Mouse (Mus musculus): ENCODE measurements around the gene Doc2g. TPM values are rescaled to one million over a fixed set of nuclear protein-coding genes. Genes with fewer than 3 reads are reported as not detected.
A peak's percentile ranks its signal among the peaks of the same experiment; 100 is the strongest.

The Doc2g gene
- total RNA-seq, 2 experiments from 2014 or later: 106 to 120 TPM

DNA sequence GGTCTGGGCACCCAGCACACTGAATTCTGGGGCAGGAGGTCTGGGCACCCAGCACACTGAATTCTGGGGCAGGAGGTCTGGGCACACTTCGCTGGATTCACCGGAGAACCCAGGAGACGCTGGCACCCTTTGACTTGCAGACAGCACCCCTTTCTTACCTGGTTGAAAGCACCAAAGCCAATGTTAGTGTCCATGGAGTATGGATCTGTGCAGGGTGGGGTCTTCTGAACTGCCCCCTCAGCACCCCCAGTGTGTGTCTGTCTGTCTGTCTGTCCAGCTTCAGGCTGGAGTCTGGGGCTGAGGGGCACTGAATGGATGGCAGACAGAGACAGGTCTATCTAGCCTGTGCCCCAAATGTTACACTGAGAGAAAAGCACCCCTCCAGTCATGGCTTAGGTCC is 11.6 kb upstream of the Doc2g start:
- no peak for DNase-seq

DNA sequence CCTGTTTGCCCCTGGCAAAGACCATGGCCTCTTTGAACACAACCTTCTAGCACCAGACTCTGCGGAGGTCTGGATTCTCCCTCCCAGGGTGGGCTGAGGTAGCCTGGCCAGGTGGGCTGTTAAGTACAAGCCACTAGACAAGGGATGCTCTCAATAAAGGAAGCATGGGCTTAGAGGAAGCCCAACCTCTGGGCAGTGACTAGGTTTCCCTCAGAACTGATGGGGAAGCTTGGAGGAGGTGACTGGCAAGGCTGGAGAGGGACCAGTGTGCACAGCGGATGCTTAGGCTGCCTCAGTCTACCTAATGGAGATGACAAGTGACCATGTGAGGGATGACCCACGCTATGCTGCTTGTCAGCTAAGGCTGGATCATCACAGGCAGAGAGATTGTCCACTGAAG is 11.1 kb upstream of the Doc2g start:
- no peak for DNase-seq

DNA sequence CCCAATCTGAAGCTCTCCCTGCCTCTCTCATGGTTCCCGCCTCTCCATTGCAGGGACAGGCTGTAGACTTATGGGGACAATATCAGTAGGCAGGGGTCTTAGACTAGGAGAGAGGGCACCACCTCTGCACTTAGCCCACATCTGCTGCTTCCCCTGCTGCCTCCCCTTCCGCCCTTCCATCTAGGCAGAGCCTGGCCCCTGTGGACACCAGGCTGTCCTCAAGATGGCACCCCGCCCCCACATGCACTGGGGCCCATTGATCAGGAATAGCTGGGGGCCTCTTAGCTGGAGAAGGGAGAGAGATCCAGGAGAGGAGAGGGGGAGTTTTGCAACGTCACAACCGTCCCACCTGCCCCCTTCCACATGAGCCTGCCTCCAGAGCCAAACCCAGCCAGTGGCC is 10.7 kb upstream of the Doc2g start, which contains the start of gene Tbx10:
Gene Tbx10 (plus strand): TSS at position 337 of the 400 bp plus-strand sequence.
- DNase-seq: no peak

DNA sequence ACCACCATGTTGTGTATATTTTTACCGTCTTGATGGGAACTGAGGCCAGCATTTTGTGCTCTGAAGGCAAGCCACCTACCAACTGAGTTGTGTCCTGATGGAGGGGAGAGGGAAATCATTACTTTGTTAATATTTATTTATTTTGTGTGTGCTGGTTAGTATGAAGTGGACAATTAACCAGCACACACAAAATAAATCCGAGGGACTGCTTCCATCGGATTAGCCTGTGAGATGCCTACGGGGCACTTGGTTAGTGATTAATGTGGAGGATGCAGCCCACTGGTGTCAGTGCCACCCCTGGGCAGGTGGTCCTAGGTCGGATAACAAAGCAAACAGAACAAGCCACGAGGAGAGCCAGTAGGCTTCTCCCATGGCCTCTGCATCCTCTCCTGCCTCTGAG is 8.2 kb upstream of the Doc2g start:
- no peak for DNase-seq

DNA sequence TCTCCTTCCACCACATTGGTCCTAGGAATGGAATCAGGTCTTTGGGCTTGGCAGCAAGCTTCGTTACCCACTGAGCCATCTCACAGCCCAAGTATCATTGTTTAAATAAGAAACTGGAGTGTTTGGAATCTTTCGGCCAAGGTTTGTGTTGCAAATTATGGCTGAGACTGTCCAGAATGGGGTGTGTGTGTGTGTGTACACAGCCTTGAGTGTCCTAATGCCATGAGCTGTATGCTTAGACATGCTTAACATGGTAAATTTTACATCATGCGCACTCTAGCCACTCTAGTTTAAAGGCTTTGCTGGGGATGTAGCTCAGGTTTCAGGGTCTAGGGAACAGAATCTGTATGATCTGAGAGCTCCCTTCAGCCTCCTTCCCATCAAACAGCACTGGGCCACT is 7.6 kb upstream of the Doc2g start:
- no peak for DNase-seq

DNA sequence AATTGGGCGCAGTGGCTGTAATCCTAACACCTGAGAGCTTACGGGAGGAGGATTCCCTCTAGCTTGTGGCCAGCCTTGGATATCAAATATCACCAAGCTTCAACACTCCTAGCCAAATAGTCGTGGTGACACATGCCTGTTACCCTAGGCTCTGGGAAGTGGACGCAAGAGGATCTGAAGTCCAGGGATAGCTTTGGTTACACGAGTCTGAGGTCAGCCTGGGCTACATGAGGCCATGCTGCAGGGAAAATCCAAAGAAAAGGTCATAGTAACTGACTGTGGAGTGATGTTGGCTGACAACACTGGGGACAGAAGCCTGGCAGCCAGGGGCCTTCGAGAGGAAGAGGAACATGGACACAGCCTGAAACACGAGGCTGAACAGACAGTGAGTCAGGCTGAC is 7.0 kb upstream of the Doc2g start:
- DNase-seq: no peak

DNA sequence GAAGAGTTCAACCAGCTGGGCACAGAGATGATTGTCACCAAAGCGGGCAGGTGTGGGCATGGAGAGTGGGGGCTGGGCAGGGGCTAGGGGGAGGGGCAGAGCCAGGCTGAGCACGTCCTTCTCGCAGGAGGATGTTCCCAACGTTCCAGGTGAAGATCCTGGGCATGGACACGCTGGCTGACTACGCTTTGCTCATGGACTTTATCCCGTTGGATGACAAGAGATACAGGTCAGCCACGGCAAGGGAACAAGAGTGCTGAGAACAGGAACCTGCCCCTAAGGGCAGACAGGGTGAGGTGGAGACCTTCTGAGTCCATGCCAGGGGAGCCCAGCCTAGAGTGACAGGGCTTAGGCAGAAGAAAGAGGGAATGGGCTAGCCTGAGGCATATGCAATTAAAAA is 6.4 kb upstream of the Doc2g start:
- DNase-seq: no peak

DNA sequence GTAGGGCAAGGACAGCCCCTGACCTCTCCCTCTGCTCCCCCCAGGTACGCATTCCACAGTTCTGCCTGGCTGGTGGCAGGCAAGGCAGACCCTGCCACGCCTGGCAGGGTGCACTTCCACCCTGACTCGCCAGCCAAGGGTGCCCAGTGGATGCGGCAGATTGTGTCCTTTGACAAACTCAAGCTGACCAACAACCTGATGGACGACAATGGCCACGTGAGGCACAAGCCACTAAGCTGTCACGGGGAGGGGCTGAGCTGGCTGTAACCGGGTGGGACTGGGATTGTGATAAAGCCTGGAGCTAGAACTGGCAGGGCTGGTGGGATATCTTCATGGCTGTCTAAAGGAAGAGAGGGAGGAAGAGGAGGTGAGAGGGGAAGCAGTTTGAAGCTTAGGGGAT is 5.9 kb upstream of the Doc2g start:
- no peak for DNase-seq

DNA sequence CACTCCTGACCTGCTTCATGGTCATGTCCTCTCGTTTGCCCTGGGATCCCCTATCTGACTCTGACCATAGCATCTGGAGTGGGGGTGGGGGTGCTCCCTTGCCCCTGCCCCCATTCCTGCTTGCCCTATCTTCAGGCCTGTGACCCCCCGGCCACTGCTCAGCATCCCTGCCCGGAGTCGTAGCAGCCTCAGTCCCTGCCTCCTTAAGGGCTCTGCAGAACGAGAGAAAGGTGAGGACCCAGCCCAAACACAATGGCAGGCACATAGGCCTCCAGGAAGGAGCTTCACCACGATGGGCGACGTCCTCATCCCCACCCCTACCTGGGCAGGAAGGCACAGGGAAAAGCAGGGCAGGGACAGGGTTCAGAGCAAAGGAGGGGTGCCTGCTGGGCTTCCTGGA is 4.8 kb upstream of the Doc2g start:
- no peak for DNase-seq

DNA sequence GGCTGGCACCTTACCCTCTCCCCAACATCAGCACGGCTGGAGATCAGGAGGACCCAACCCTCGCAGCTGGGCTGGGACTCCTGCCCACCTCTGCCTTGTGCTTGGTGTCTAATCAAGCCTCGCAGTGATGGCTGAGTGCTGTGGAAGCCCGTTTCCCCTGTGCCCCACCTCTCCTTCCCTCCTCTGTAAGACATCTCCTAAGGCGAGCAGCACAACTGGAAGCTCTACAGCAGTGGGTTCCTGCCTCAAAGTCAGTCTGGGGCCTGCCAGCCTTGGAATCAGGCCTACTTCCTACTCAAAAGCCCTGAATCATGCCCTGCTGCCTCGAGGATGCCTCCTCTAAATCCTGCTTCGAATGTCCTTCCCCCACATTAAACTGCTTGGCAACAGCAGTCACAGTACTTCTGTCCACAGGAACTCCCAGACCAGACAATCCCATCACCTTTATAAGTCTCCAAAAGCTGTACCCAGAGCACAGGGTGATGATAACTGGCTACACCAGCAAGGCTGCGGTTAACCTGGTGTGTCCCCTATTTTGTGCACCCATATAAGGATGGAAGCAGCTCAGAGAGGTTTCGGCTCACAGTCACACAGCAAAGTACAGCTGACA is 3.9 kb upstream of the Doc2g start:
- no peak for DNase-seq

DNA sequence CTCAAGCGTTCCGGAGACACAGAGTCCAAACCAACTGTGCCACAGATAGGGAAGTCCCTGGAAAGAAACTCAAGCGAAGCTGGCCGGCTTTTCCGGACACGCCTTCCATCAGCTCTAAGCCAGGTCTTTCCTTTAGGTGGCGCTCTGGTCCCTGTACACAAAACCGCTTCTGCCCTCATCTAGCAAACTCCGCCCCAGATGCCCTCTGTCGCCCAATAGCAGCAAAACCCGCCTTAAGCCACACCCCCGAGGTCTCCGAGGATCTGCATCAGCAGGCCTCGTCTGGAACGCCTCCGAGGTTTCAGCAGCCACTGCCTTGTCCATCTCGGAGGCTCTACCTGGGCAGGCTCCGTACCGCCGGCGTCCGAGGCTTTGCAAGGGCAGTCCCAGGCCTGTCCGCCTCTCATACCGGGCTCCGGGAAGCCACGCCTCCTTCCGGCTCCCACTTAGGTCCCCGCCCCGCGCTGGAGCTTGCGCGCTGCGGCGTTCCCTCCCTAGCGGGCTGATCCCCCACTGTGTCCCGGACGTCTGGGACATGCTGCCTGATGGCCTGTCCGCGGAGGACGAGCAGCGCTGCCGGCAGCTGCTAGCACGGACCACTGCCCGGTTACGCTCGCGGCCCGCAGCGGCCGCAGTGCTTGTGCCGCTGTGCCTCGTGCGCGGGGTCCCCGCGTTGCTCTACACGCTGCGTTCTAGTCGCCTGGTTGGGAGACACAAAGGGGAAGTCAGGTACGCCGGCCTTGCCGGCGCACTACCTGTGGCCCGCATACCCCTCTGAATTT is 2.8 kb upstream of the Doc2g start, which contains the start of the genes Nudt8 and Gm49405:
Gene Nudt8 (plus strand): TSS at position 462 of the 782 bp plus-strand sequence.
Gene Gm49405 (plus strand): TSS at position 508 of the 782 bp plus-strand sequence.
- peak; percentile 96 for DNase-seq

DNA sequence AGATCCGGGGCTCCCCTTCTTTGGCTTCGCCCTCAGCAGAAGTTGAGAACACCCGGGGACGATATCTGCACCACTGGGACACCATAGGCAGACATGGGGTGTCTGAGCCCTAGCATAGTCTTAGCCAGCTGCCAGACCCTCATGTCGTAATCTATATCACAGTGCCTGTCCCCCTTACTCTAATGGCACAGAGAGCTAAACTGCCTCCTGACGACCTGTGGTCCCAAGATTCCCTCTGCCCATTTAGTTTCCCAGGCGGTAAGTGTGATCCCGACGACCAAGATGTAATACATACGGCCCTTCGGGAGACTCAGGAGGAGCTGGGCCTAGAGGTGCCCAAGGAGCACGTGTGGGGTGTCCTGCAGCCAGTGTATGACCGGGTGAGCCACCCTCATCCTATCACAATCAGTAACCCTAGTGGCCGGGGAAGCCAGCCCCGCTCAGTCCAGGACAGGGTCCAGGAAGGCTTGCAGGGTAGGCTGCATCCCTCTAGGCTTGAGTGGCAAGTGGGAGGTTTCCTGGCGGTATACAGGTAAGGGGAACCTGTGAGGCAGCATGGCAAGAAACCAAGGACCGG is 2.1 kb upstream of the Doc2g start:
- no peak for DNase-seq

DNA sequence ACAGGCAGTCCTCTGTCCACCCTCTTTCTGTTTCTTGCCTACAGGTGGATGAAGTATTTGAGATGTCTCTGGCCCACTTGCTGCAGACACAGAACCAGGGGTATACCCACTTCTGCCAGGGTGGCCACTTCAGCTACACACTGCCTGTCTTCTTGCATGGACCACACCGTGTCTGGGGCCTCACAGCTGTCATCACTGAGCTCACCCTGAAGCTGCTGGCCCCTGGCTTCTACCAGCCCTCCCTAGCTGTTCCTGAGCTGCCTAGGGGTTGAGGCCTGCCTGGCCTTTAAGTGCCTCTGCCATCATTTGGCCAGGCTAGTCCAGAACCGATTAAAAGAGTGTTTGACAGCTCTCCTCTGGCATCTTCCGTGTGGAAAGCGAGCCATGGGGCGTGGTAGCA is 1.4 kb upstream of the Doc2g start:
- DNase-seq: no peak

DNA sequence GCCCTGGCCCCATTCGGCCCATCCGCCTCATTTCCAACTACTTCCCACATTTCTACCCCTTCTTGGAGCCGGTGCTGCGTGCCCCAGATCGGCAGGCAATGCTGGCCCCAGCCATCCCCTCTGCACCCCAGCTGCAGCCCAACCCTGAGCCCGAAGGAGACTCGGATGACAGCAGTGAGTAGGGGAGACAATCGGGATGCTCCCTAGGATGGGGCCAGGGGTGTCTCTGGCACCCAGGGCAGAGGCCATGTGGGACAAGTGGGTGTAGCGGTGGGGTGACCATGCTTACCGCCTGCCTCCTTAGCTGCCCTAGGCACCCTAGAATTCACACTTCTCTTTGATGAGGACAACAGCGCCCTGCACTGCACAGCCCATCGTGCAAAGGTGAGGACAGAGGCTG is 528 bp downstream of the Doc2g start:
- no peak for DNase-seq

DNA sequence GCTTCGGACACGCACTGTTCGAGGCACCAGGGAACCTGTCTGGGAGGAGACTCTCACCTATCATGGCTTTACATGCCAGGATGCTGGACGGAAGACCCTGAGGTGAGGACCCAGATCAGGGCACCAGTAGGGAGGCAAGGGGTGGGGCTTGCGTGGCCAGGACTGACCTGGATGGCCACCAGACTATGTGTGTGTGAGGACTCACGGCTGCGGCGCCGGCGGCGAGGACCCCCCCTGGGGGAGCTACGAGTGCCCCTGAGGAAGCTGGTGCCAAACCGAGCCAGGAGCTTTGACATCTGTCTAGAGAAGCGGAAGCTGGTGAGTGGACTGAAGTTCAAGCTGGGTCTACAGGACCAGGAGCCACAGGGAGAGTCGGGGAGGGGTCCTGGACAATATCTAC is 1.2 kb downstream of the Doc2g start:
- no peak for DNase-seq

DNA sequence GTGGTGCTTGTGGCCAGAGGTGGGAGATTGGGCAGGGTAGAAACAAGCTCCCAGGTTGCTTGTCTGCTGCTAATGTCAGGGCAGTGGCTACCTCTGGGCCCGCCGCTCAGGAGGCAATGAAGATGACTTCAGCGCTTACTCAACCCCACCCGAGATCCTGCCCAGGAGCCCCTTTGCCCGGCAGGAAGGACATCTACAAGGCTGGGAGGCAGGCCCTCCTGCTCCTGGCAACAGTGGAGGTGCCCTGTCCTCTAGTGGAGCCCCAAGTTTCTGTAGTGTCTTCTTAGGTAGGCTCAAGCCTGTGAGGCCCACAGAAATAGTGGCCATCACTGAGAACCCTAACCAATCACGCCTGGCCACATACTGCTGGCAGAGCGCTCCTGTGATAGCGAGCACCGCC is 2.0 kb downstream of the Doc2g start:
- no peak for DNase-seq

DNA sequence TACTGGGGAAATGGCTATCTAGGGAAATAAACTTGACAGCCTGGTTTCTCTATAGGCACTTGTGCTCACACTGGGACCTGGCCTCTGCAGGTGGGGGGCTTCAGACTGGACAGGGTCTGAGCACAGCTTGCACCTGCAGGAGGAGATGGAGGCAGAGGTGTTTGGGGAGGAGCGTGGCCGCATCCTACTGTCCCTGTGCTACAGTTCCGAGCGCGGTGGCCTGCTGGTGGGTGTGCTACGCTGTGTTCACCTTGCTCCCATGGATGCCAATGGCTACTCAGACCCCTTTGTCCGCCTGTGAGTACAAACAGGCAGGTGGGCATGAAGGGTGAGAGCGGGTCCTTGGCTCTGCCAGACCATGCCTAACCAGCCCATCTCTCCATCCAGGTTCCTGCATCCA is 2.9 kb downstream of the Doc2g start:
- DNase-seq: no peak

DNA sequence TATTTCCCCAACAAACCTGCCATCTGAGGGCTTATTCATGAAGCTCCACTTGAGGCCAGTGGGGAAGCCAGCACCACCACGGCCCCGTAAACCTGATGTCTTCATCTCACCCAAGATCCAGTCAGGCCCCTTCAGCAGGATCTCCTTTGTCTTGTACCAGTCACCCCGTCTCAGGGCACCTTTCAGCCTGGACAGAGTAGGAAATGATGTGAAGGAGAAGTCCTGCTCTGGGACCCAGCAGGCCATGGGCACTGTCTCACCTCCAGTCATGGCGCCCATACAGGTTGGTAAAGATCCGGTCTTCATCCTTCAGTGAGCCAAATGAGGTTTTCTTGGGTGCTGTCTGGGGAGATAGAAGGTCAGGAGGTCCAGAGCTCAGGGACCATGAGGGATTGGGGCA is 8.0 kb downstream of the Doc2g start:
- no peak for DNase-seq

DNA sequence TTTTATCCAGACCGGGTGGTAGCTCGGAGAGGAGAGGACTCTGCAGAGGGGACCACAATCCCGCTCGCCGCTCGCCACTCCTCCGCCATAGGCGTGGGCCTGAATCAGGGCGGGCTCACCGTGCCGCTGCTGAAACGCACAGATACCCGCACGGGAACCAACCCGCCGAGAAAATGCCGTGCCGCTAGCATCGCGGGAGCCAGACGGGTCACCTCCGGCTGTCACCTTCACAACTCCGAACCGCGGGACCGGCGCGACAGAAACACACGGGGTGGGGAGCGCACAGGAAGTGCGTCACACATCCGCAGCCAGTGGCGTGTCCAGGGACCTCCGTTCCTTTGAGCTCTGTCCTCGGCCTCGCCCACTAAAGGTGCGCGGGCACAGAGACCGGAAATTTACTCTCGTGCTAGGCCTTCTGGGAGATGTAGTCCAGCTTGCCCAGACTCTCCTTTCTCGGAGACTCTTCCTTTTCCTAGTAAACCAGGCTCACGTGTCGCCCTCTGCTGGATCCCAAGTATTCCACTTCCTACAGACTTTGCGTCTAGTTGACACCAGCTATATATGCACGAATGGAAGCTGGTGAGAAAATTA is 9.4 kb downstream of the Doc2g start, which contains the start of gene Ndufv1:
Gene Ndufv1 (minus strand): TSS at position 375 of the 591 bp plus-strand sequence.
- peak; percentile 96 for DNase-seq

DNA sequence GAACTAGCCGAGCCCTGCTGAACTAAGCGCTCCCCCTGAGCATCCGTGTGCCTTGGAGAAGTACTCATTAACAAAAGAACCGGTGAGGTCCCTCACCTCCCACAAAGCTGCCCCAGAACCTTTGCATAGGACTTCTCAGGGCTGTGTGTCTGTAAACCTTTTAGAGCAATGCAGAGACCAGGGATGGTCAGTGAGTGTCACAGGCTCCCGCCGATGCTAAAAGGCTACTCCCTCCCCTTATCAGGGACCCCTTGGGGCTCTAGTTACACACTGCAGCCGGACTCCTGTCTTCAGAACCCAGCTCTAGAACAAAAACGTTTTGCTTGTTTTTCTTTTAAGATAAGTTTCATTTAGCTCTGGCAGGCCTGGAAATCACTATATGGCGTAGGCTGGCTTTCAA is 10.0 kb downstream of the Doc2g start:
- no peak for DNase-seq

DNA sequence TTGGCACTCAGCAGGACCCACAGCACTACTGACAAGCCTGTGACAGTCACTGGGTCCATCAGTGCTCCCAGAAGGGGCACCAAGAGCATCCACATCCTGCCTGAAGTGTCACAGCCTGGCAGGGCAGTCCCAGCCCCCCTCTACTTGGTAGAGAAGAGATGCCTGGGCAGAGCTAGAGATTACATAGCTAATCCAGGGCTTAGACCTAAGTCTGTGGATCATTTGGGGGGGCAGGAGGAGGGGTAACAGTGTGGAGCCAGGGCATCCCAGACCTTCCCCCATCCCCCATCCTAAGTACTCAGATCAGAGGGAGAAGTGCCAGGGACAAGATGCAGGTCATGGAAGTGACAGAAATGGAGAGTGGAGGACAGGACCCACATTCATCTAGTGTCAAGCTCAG is 11.7 kb downstream of the Doc2g start:
- no peak for DNase-seq

DNA sequence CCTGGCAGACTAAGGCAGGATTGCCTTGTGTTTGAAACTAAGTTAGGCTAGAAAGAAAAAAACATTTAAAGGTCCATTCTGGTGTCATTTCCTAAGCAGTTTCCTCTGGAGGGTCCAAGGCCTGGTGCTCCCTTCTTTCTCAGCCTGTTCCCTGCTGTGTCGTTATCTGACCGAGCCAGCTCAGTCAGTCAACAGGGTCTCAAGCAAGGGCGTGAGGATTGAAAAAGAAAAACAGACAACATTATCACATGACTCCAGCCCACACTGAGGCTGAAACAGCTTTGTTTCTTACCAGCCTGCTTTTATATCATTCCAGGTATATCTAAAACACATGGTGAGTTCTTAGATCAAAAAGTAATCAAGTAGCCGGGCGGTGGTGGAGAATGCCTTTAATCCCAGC is 12.5 kb downstream of the Doc2g start:
- DNase-seq: no peak

DNA sequence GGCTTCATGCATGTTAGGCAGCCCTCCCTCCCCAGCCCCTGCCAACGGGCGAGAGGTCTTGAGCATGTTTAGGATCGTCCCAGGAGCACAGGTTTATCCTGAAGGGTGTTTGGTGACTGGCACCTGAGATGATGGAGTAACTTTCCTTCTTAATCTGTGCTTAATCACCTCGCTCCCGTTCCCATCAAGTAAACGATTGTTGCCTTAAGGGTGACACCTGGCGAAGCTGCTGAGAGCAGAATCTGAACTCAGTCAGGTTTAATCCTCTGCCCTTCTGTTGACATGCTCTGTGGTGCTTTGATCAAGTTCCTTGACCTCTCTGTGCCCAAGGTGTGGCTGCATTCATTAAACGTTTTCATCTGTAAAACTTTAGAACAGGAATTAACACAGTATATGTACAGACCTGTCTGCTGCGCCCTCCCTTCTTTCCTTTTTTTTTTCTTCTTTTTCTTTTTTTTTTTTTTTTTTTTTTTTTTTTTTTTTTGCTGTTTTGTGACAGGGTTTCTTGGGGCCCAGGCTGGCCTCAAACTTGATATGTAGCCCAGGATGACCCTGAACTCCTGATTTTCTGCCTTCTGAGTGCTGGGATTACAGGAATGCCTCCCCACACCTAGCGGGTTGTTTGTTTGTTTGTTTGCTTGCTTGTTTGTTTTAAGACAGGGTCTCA is 14.9 kb downstream of the Doc2g start:
- no peak for DNase-seq

Data from heart, postnatal 4 days (tissue).